Mouse (Mus musculus): ENCODE results near the gene Aldh1b1.
A peak's percentile ranks its signal among the peaks of the same experiment; 100 is the strongest.

Aldh1b1 gene

DNA sequence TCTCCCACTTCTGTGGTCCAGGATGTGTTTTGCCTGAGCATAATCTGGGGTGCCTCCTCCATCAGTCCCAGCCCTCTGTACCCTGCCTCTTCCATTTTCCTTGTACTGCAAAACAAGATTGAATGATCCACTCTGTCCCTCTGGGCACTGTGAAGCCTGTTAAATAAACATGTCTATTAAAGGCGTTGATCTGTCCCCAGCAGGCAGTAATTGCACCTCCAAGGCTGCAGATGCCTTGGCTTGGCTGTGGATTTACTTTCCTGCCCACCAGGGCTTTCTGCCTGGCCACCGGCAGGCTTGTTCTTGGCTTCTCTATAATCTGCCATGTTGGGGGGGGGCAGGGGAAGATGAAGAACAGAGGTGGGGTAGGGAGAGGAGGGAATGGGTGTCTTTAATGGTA, 12.9 kb upstream of the Aldh1b1 start:
- no peak for DNase-seq

DNA sequence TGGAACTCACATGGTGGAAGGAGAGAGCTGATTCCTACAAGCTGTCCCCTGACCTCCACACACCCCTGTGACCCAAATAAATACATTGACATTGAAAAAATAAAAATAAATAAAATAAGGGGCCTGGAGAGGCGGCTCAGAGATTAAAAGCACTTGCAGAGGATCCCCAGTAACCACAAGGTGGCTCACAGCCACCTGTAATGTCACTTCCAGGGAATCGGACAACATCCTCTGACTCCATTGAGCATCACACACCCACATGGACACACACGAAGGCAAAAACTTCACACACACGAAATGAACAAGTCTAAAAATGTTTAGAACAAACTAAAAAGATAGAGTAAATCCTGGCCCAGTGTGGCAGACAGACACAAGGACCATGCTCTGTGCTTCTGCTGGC, 12.1 kb upstream of the Aldh1b1 start:
- DNase-seq: no peak

DNA sequence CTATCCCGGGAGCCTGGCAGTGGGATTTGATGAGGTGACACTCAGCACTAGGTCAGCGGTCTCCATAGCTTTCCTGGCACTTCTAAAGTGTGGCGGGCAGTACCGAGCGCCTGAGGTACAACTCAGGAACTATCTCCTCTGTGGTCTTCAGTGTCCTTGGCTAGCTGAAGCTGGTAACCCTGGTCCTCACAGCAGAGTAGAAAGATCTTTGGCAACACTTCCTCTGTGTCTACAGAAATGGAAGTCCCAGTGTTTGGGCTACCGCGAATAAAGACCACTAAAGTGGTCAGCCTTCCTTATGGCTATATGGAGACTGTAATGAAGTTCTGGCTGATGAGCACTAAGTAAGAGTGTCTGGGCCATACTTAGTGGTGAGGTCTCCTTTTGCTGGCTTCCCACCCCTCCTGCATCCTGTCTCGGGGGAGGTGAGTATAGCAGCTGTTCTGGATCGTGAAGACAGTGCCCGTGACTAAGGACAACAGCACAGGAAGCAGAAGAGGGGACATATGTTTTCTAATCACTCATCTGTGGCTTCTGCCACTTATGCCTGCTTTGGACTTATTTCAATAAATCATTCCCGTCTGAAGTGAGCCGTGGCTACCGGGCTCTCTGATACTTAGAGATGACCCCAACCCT, 10.3 kb upstream of the Aldh1b1 start:
- no peak for DNase-seq

DNA sequence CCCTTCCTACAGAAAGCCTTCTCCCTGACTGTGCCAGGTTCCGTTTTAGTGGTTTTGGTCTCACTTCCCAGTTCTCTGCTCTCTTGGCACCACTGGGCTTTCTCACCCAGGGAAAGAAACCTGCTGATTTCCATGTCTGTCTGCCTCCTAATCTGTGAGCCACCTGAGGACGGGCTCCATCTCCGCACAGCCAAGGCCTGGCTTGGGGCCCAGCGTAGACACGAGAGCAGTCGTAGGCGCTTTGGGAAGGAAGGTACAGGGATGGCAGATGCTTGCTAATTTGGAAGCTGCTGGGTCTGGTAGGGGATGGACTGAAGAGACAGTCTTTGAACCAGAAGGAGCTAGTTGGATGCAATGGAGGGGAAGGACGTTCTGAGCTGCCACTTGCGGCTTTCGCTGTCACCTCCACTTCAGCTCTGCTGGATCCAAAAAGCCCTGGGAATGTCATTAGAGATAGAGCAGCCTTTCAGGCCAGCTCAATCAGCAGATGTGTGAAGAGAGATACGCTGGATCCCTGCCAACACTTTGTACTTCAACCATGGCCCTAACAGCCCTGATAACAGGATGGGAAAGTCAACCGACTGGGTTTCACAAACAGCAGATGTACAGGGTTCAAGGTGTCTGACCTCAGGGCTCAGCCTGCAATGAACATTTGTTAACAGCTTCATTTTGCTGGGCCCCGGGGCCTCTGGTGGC, 9.4 kb upstream of the Aldh1b1 start:
- DNase-seq: peak; percentile 56

DNA sequence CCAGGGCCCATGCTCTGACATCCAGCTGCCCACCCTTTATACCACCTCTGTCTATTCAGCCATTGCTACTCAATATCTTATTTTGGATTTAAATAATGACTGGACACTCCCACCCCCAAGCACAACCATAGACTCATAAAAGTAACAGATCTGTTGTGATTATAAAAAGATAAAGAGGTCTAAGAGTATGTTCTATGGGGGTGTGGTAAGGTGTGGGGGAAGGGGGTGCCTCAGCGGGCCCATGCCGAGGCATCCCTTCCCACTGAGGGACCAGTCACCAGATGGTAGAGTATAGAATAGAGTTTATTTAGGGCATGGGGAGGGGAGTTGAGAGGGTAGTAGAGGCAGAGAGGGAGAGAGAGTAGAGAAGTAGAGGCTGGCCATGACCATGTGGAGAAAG, 8.8 kb upstream of the Aldh1b1 start:
- DNase-seq: no peak

DNA sequence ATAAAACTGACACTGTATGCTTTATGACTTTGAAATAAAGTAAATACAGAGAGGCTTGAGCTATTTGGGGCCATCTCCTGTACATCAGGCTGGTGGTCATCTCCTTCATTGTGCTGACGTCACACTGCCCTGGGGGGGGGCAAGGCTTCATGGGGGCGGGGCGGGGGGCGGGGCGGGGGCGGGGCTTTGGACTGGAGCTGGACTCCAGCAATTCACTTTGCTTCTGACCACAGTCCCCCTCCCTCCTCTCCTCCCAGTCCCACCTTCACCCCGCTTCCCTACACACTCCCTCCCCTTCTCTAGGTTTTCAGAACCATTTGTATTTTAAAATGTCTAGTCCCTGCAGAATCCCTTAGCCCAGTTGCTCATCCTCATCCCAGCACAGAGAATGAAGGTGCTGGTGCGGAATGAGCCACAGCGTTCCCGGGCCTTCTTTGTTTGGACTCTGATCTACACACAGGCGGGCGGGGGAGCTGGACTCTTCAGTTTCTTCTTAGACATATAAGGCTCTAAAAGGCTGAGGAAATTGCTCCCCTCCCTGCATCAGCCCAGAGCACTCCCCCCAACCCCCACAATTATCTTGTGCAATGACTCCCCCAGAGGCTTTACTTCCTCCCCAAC, 3.5 kb upstream of the Aldh1b1 start:
- DNase-seq: peak; percentile 56

DNA sequence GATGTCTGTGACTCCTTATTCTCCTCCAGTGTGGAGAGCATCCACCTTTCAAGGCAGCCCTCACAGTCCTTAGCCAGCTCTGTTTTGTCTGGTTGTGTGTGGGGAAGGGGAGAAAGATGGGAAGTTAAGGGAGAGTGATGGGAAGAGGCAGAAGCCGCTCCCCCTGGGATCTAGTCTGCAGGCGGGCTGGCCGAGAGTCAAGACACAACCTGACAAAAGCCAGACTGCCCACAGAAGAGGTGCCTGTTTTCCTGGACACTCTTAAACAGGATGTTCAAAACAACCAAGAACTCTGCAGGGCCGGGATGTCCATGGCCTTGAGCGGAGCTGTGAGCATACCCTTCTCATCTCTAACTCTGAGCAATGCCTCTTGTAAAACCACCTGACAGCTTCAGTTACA, 2.1 kb upstream of the Aldh1b1 start:
- DNase-seq: no peak

DNA sequence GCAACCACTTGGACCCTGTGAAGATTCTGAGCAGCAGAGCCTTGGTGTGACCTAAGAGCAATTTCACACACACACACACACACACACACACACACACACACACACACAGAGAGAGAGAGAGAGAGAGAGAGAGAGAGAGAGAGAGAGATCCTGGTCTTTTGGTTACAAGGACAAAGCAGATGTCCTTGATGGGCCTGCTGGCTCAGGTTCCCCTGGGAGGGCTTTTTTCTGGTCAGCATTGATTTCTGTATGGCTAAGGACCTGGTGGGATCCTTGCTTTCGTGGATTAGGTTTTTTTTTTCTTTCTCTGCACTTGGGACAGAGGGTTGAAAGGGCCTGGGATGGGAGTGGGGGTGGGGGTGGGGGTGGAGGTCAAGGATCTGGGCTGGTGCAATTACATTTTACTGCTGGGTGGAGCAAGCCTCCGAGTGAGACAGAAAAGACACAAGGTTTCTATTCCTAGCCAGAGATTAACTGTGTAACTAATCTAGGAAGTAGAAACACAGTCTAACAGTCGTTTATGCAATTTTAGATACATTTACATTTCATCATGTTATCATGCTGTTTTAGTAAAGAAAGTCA, 1.2 kb downstream of the Aldh1b1 start:
- DNase-seq: no peak

DNA sequence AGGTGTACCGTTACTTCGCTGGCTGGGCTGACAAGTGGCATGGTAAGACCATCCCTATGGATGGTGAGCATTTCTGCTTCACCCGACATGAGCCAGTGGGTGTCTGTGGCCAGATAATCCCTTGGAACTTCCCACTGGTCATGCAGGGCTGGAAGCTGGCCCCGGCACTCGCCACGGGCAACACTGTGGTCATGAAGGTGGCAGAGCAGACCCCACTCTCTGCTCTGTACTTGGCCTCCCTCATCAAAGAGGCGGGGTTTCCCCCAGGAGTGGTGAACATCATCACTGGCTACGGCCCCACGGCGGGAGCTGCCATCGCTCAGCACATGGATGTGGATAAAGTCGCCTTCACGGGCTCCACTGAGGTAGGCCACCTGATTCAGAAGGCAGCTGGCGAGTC, 4.1 kb downstream of the Aldh1b1 start:
- no peak for DNase-seq

DNA sequence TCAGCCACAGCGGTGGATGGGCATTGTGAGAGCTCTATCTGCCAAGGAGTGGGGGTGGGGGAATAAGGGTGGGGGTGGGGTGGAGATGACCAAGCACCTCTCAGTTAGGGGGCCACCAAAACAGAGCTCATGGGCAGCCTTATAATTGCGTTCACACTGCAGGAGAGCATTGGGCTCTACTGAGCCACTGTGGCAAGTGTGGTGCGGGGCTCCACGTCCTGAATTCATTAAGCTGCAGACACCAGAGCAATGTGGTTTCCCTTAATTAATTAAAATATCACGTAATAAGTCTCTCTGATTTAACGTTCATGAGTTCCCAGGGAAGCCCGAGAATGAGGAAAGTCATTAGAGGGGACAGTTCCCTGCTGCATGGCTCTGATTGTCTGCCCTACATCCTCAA, 9.2 kb downstream of the Aldh1b1 start:
- DNase-seq: no peak

DNA sequence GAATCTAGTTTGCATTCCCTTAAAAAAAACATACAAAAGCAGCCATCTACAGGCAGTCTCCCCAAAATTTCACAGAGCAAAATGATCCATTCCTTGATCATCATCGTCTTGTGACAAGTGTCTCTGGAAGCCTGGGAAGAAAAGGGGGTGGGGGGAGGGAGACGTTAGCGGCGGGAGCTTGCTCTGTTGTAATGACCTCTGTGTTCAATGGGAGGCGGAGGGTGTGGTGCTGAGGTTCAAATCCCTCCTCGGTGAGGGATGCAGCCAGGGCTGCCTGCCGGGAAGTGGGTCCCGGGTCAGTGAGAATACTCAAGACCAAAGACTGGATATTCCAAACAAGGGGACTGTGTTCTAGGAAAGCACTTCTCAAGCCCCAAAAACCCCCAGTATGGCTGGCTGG, 12.4 kb downstream of the Aldh1b1 start:
- DNase-seq: no peak

DNA sequence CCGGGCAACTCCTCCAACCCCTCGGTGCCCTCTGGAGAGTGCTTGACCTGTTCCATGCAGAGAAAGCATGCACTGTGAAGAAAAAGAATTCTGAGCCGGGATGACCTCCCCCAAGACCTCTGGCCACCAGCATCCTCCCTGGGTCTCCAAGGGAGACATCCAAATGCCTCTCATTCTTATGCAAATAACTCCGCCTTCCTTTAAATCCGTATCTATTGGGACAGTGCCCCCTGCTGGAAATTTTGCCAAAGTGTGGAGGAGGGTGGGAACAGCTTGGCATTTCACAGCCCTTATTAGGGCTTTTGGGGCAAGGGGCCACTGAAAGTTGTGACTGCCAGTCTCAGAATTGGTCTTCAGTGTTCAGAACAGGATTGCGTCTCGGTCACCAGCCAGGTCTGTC, 16.7 kb downstream of the Aldh1b1 start:
- DNase-seq: peak; percentile 53

DNA sequence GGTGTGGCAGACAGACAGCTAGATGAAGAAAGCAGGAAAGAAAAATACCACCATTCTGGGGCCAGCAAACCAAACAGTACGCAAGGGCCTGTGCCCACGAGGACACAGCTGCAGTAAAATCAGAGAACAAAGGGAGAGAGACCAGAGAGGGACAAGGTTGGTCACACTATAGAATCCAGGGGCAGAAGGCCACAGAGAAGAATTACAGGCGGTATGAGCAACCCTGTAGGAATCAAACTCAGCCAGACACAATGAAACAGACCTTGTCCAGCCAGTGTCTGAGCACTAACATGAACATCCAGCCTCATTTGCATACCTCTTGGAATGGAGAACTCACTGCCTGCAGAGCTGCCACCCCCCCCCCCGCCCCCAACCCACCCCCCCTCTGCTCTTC, 20.0 kb downstream of the Aldh1b1 start:
- DNase-seq: no peak

DNA sequence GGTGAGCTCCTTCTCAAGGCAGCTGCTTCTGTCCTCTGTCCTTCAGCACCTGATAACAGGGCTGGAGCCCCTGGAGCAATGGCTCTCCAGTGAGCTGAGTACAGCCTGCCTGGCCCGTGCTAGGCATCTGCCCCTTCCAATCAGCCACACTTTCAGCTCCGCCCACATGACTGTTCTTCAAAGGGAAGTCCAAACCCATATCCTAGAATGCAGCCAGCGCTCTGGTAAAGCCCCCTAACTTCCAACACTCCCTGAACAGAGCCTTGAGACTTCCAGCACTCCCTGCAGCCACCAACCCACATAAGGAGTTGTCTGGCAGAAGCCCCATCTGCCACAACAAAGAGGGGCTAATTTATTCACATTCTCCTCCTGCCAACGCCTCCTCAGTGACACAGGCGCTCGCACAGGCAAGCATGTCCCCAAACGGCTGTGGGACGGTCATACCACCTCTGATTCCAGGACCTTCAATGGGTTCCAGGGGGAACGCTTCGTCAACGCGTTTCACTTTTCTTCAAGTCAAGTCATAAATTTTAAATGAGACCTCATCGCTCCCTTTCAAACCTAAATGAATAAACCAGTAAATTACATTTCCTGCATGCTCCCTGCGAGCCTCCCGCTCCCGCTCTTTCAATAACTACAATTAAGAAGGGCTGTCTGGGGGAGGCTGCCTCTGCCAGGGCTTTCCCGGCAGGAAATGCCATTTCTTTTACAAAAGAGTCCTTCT, 20.5 kb downstream of the Aldh1b1 start:
- peak; percentile 17 for DNase-seq

DNA sequence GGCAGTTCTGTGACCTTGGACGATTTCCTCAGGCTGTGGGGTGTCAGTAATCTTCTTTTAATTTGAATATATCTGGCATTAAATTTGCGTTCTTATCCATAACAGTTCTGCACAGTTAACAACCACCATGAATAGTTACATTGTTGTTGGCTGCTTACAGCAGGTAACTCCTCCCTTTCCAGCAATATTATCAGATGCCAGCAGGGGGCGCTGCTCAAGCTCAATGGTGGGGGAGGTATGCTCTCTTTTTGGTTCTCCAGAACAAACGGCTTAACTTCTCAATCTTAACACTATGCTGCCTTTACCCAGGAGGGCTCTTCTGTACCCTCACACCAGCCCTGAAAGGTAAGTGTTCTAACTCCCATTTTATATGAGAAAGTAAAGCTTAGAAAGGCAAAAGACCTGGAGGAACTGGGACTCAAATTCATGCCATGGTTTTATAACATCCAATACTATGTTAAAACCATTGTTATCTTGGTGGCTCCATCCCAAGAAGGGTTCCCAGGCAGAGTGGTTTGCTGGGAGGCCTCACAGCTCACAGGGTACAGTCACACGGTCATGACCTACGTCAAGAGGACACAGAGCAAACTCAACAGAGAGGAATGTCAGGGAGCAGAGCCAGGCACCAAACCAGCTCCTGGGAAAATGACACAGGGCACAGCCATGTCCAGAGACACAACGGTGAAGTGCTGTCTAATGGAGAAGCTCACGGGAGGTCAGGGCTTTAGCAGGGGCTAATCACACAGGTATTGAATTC, 21.4 kb downstream of the Aldh1b1 start:
- peak; percentile 56 for DNase-seq

DNA sequence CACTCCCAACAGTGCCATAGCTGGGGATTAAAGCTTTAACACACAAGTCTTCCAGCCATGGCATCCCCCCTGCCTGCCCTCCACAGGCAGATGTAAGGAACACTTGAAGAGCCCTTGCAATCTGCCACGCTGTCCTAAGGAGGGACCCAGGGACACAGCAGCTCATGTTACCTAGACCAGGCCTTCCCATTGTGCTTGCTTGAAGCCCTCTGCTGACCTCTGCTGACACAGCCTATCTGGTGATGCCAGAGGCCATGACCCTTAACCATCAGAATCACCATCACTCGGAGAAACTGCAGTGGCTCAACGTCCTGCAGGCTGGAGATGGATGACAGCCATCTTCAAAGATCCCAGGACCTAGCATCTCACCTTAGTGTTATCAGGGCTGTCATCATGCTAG, 23.2 kb downstream of the Aldh1b1 start:
- no peak for DNase-seq

DNA sequence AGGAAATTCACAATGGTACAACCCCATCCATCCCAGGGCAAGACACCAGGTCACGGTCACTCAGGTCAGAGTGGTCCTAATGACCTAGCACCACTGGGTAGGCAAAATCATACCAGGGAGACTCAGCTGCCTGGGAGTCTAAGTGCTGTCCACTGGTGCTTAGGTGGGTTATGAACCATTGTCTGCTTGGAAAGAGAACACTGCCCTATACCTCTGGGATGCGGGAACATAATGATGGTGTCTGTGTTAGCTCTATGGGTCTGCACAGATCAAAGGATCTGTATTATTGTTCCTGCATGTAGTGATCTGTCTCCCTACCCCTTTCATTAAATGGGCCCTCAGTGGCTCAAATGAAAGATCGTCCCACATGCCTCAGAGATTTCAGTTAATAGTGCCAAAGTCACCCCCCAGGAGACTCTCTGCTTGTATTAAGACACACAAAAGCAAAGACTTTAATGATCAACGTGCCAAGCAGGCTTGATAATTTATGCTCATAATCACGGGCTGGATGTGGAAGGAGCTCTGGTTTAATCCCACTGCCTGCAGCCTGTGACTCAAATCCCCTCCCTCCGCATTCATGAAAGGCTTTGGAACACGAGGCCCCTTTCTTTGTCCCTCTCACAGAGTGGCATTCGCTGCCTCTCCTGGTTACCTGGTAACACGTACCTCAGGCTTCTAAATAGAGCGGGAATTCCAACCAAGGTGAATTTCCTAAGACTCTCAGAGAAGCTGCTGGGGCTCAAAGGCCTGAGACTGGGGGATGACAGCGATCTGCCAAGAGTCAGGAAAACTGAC, 24.2 kb downstream of the Aldh1b1 start:
- no peak for DNase-seq

DNA sequence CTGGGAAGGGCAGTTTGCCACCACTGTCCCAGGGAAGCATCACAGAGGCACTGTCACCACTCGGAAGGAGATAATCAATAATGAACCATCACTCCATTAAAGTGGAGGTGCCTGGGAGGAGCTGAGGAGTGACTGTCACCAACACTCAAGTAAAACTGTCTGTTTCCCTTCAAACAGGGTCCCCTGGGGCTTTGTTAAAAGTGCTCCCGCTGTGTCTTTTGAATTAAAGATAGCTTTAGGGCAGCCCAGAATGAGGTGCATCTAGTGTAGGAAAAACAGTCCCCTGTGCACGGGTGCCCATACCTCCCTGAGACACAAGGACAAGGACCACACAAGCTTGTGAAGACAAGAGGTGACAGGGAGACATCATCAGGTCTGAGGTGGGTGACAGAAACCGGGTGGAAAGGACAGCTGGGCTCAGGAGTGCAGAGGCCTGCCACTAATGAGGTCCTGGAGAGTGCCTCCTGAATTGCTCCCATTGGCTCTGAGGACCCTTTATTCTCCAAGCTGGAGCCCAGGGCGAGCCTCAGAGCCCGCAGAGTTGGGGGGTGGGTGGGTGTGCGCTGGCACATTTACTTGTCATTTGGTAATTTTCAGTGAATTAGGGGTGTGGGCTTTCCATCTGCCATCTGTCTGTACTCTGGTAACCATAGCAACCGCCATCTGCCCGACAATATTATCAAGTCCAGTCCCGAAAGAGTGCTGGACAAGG, 25.4 kb downstream of the Aldh1b1 start:
- no peak for DNase-seq

DNA sequence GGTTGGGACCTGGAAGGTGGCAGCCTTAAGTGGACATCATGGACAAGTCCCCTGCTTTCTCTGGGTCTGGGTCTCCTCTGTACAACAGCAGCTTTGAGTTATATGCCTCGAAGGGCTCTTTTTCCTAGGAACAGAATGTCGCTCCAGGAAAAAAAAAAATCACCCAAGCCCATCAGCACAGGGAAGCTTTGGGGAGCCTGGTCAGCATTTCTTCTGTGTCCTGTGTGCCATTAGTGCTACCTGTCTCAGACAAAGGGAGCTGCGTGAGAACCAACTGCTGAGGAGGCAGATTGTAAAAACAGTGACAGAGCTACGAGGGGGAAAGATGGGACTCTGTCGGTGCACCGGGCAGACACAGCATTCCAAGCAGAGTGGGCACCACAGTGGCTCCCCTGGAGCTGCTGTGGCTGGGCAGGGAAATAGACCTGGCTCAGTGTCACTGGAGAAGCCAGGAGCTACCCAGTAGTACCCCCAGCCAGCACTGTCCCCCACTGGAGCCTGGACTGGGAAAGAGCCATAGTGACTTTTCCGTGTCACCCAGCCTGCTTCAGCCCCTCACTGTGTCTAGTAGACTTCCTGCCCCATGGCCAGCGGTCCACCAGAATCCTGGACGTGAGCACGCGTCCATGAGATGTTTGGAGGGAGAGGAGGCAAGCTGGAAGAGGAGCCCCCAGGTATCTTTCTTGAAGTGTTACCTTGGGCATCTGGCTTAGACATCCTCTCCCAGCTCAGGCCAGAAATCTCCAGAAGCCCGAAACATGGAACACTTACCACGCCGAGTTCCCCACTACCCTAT, 26.1 kb downstream of the Aldh1b1 start:
- DNase-seq: no peak

Data from kidney, postnatal 14 days (tissue).